Mouse (Mus musculus): Measurements from ENCODE around the gene Cnpy2. TPM values are rescaled to one million over a fixed set of nuclear protein-coding genes. Genes with fewer than 3 reads are reported as not detected.

Gene Cnpy2
- polyA plus RNA-seq, 1 experiment from 2014 or later: 347 TPM

- Histone ChIP-seq H3K4me3 (no peak overlapping the region), H3K36me3 (0 out of 2 replicates have a peak, but pooled peaks cover 1% of the 10 kb centered on the region), H3K4me2 (no peak overlapping the region), H3K27me3 (no peaks in the 10 kb centered on the region), H3K27ac (no peak overlapping the region; the same call in 1 of the 2 replicates), H3K9ac (no peak overlapping the region), H3K9me3 (no peaks in the 10 kb centered on the region), H3K4me1 (peaks cover 11% of the 10 kb centered on the region)
- no peak for ATAC-seq (ENCODE audit: insufficient number of reproducible peaks, low FRiP score, low TSS enrichment, low read depth)
- WGBS: 53% methylated on average over 11 of the region's 11 CpGs
Measured at GRCm38 (mm10) chr10:128297622-128298021, 24.6 kb upstream of the Cnpy2 start.

- no peak overlapping the region for H3K4me2 ChIP-seq
- H3K27ac ChIP-seq: no peak overlapping the region
- no peaks in the 10 kb centered on the region for H3K9me3 ChIP-seq
- no peaks in the 10 kb centered on the region for H3K27me3 ChIP-seq
- peaks cover 11% of the 10 kb centered on the region for H3K4me1 ChIP-seq
- H3K4me3 ChIP-seq: no peak overlapping the region
- H3K9ac ChIP-seq: no peak overlapping the region
- H3K36me3 ChIP-seq: no peaks in the 10 kb centered on the region
- no peak for ATAC-seq (ENCODE audit: insufficient number of reproducible peaks, low FRiP score, low TSS enrichment, low read depth)
- 72% methylated on average over 6 of the region's 6 CpGs for WGBS
Measured at GRCm38 (mm10) chr10:128298243-128298642, 24.0 kb upstream of the Cnpy2 start.

GRCm38 (mm10) chr10:128298702-128299171 is 23.5 kb upstream of the Cnpy2 start, which contains the start of gene Il23a:
Il23a (minus strand) TSS chr10:128298752.
- 77% methylated on average over 11 of the region's 11 CpGs for WGBS
- H3K36me3 ChIP-seq: no peaks in the 10 kb centered on the region
- no peak within 1 kb of the TSS; the same call in 1 of the 2 replicates for H3K27ac ChIP-seq
- no peak within 1 kb of the TSS for H3K4me2 ChIP-seq
- ATAC-seq (ENCODE audit: insufficient number of reproducible peaks, low FRiP score, low TSS enrichment, low read depth): no peak
- H3K4me3 ChIP-seq: no peak within 1 kb of the TSS
- H3K9me3 ChIP-seq: no peaks in the 10 kb centered on the region
- H3K27me3 ChIP-seq: no peaks in the 10 kb centered on the region
- no peak within 1 kb of the TSS for H3K9ac ChIP-seq
- H3K4me1 ChIP-seq: peaks cover 11% of the 10 kb centered on the region

- H3K4me3 ChIP-seq: peak overlapping the region; percentile 60
- H3K9ac ChIP-seq: peak overlapping the region; percentile 79
- WGBS: 35% methylated on average over 3 of the region's 3 CpGs
- H3K9me3 ChIP-seq: no peaks in the 10 kb centered on the region
- H3K4me1 ChIP-seq: peaks cover 20% of the 10 kb centered on the region
- H3K36me3 ChIP-seq: no peaks in the 10 kb centered on the region
- peak overlapping the region; percentile 97 for H3K27ac ChIP-seq
- no peaks in the 10 kb centered on the region for H3K27me3 ChIP-seq
- ATAC-seq (ENCODE audit: insufficient number of reproducible peaks, low FRiP score, low TSS enrichment, low read depth): no peak
- peak overlapping the region; percentile 71 for H3K4me2 ChIP-seq
Measured at GRCm38 (mm10) chr10:128302357-128302756, 19.9 kb upstream of the Cnpy2 start.

GRCm38 (mm10) chr10:128302785-128303125 is 19.5 kb upstream of the Cnpy2 start:
- H3K9me3 ChIP-seq: no peaks in the 10 kb centered on the region
- peaks cover 18% of the 10 kb centered on the region for H3K4me1 ChIP-seq
- H3K27ac ChIP-seq: peak overlapping the region; percentile 97
- under 1% methylated on average over 9 of the region's 9 CpGs for WGBS
- H3K4me3 ChIP-seq: peak overlapping the region; percentile 60
- peak overlapping the region; percentile 71 for H3K4me2 ChIP-seq
- H3K9ac ChIP-seq: peak overlapping the region; percentile 79
- no peaks in the 10 kb centered on the region for H3K27me3 ChIP-seq
- 0 out of 2 replicates have a peak, but pooled peaks have one; percentile 45 for ATAC-seq (ENCODE audit: insufficient number of reproducible peaks, low FRiP score, low TSS enrichment, low read depth)
- no peaks in the 10 kb centered on the region for H3K36me3 ChIP-seq

GRCm38 (mm10) chr10:128303126-128304021 is 18.9 kb upstream of the Cnpy2 start, which contains the start of gene Pan2:
Pan2 (plus strand) TSS chr10:128303335.
- Histone ChIP-seq H3K4me3 (peak within 1 kb of the TSS; percentile 60), H3K36me3 (peaks cover 5% of the 10 kb centered on the region), H3K4me1 (peaks cover 16% of the 10 kb centered on the region), H3K9me3 (no peaks in the 10 kb centered on the region), H3K27ac (peak within 1 kb of the TSS; percentile 97), H3K4me2 (peak within 1 kb of the TSS; percentile 71), H3K9ac (peak within 1 kb of the TSS; percentile 79), H3K27me3 (no peaks in the 10 kb centered on the region)
- ATAC-seq (ENCODE audit: insufficient number of reproducible peaks, low FRiP score, low TSS enrichment, low read depth): peak; percentile 99
- WGBS: 2% methylated on average over 37 of the region's 37 CpGs

GRCm38 (mm10) chr10:128309654-128310053 is 12.6 kb upstream of the Cnpy2 start:
- no peak for ATAC-seq (ENCODE audit: insufficient number of reproducible peaks, low FRiP score, low TSS enrichment, low read depth)
- Histone ChIP-seq H3K4me1 (peaks cover 7% of the 10 kb centered on the region; the same call in 1 of the 2 replicates), H3K9ac (no peak overlapping the region), H3K27ac (no peak overlapping the region), H3K4me3 (no peak overlapping the region), H3K27me3 (no peaks in the 10 kb centered on the region), H3K9me3 (no peaks in the 10 kb centered on the region), H3K4me2 (no peak overlapping the region), H3K36me3 (peaks cover 53% of the 10 kb centered on the region)
- 90% methylated on average over 7 of the region's 7 CpGs for WGBS

GRCm38 (mm10) chr10:128310177-128310576 is 12.1 kb upstream of the Cnpy2 start:
- Histone ChIP-seq H3K9me3 (no peaks in the 10 kb centered on the region), H3K4me2 (no peak overlapping the region), H3K4me1 (peaks cover 7% of the 10 kb centered on the region; the same call in 1 of the 2 replicates), H3K9ac (no peak overlapping the region), H3K27ac (0 out of 2 replicates have a peak overlapping the region, but pooled peaks have one; percentile 40), H3K27me3 (no peaks in the 10 kb centered on the region), H3K36me3 (peaks cover 58% of the 10 kb centered on the region), H3K4me3 (no peak overlapping the region)
- 49% methylated on average over 11 of the region's 11 CpGs for WGBS
- no peak for ATAC-seq (ENCODE audit: insufficient number of reproducible peaks, low FRiP score, low TSS enrichment, low read depth)

- H3K9me3 ChIP-seq: no peaks in the 10 kb centered on the region
- ATAC-seq (ENCODE audit: insufficient number of reproducible peaks, low FRiP score, low TSS enrichment, low read depth): no peak
- no peak overlapping the region for H3K9ac ChIP-seq
- no peak overlapping the region for H3K4me3 ChIP-seq
- peaks cover 7% of the 10 kb centered on the region; the same call in 1 of the 2 replicates for H3K4me1 ChIP-seq
- WGBS: 88% methylated on average over 4 of the region's 4 CpGs
- H3K27me3 ChIP-seq: no peaks in the 10 kb centered on the region
- peaks cover 65% of the 10 kb centered on the region for H3K36me3 ChIP-seq
- no peak overlapping the region for H3K4me2 ChIP-seq
- H3K27ac ChIP-seq: no peak overlapping the region
Measured at GRCm38 (mm10) chr10:128310902-128311301, 11.4 kb upstream of the Cnpy2 start.

GRCm38 (mm10) chr10:128315578-128315977 is 6.7 kb upstream of the Cnpy2 start:
- H3K4me3 ChIP-seq: no peak overlapping the region
- H3K4me2 ChIP-seq: no peak overlapping the region
- WGBS: 93% methylated on average over 8 of the region's 8 CpGs
- H3K9ac ChIP-seq: no peak overlapping the region
- no peaks in the 10 kb centered on the region for H3K9me3 ChIP-seq
- no peaks in the 10 kb centered on the region for H3K27me3 ChIP-seq
- H3K27ac ChIP-seq: no peak overlapping the region
- peaks cover 83% of the 10 kb centered on the region for H3K36me3 ChIP-seq
- H3K4me1 ChIP-seq: no peaks in the 10 kb centered on the region
- no peak for ATAC-seq (ENCODE audit: insufficient number of reproducible peaks, low FRiP score, low TSS enrichment, low read depth)

GRCm38 (mm10) chr10:128321641-128322040 is 618 bp upstream of the Cnpy2 start:
- peak overlapping the region; percentile 78 for H3K4me2 ChIP-seq
- H3K36me3 ChIP-seq: peaks cover 49% of the 10 kb centered on the region
- peaks cover 12% of the 10 kb centered on the region for H3K4me1 ChIP-seq
- peak overlapping the region; percentile 97 for H3K27ac ChIP-seq
- peak overlapping the region; percentile 81 for H3K4me3 ChIP-seq
- 58% methylated on average over 12 of the region's 12 CpGs for WGBS
- H3K27me3 ChIP-seq: no peaks in the 10 kb centered on the region
- ATAC-seq (ENCODE audit: insufficient number of reproducible peaks, low FRiP score, low TSS enrichment, low read depth): no peak
- H3K9me3 ChIP-seq: no peaks in the 10 kb centered on the region
- H3K9ac ChIP-seq: 0 out of 2 replicates have a peak overlapping the region, but pooled peaks have one; percentile 10

- H3K27me3 ChIP-seq: no peaks in the 10 kb centered on the region
- ATAC-seq (ENCODE audit: insufficient number of reproducible peaks, low FRiP score, low TSS enrichment, low read depth): no peak
- peak overlapping the region; percentile 94 for H3K9ac ChIP-seq
- peaks cover 12% of the 10 kb centered on the region for H3K4me1 ChIP-seq
- 0 out of 2 replicates have a peak overlapping the region, but pooled peaks have one; percentile 97 for H3K27ac ChIP-seq
- 66% methylated on average over 8 of the region's 8 CpGs for WGBS
- H3K36me3 ChIP-seq: peaks cover 49% of the 10 kb centered on the region
- H3K4me2 ChIP-seq: peak overlapping the region; percentile 78
- no peaks in the 10 kb centered on the region for H3K9me3 ChIP-seq
- H3K4me3 ChIP-seq: peak overlapping the region; percentile 81
Measured at GRCm38 (mm10) chr10:128323516-128323915, 1.3 kb downstream of the Cnpy2 start.
